Mouse (Mus musculus) ovary, postnatal 36 days (tissue): ENCODE results near the gene Aif1l.

Experiments
- DNase-seq: peaks from one replicate; pipeline ENCODE4 v3.0.0; 2022; ENCODE audit warnings: low spot score, mixed read lengths

Gene Aif1l

GRCm38 (mm10) chr2:31952236-31952635, 2.3 kb downstream of the Aif1l start:
- no peak for DNase-seq

- DNase-seq = no peak
These were observed 2.8 kb downstream of the Aif1l start for GRCm38 (mm10) chr2:31952725-31953124.

- no peak for DNase-seq
These were observed 3.7 kb downstream of the Aif1l start for GRCm38 (mm10) chr2:31953687-31954086.

GRCm38 (mm10) chr2:31954779-31955181, 4.8 kb downstream of the Aif1l start:
- peak; percentile 38 for DNase-seq

- no peak for DNase-seq
These were observed 5.7 kb downstream of the Aif1l start for GRCm38 (mm10) chr2:31955686-31956085.

GRCm38 (mm10) chr2:31957211-31957610, 7.3 kb downstream of the Aif1l start:
- DNase-seq = no peak

- no peak for DNase-seq
These were observed 11.0 kb downstream of the Aif1l start for GRCm38 (mm10) chr2:31960986-31961385.

- no peak for DNase-seq
These were observed 11.9 kb downstream of the Aif1l start for GRCm38 (mm10) chr2:31961791-31962222.

GRCm38 (mm10) chr2:31962501-31963224, 12.7 kb downstream of the Aif1l start:
- DNase-seq = no peak

GRCm38 (mm10) chr2:31963491-31963890, 13.6 kb downstream of the Aif1l start:
- DNase-seq = no peak

GRCm38 (mm10) chr2:31964191-31964590, 14.3 kb downstream of the Aif1l start:
- no peak for DNase-seq

- peak; percentile 33 for DNase-seq
These were observed 15.2 kb downstream of the Aif1l start for GRCm38 (mm10) chr2:31965110-31965509.

GRCm38 (mm10) chr2:31966801-31967200, 16.9 kb downstream of the Aif1l start:
- DNase-seq = no peak

GRCm38 (mm10) chr2:31972589-31972988, 22.6 kb downstream of the Aif1l start:
- no peak for DNase-seq

- peak; percentile 99 for DNase-seq
These were observed 24.3 kb downstream of the Aif1l start, which contains the start of gene Nup214 for GRCm38 (mm10) chr2:31974141-31974808. Nup214 (plus strand) TSS chr2:31974436.

GRCm38 (mm10) chr2:31974809-31975371, 25.0 kb downstream of the Aif1l start:
- DNase-seq = no peak

GRCm38 (mm10) chr2:31987774-31988173, 37.8 kb downstream of the Aif1l start:
- DNase-seq = no peak

GRCm38 (mm10) chr2:31990961-31991360, 41.0 kb downstream of the Aif1l start:
- DNase-seq = no peak

GRCm38 (mm10) chr2:31994896-31995295, 45.0 kb downstream of the Aif1l start:
- no peak for DNase-seq

GRCm38 (mm10) chr2:31996060-31996459, 46.1 kb downstream of the Aif1l start:
- DNase-seq = no peak

- no peak for DNase-seq
These were observed 47.6 kb downstream of the Aif1l start for GRCm38 (mm10) chr2:31997539-31997938.

GRCm38 (mm10) chr2:31998443-31998842, 48.5 kb downstream of the Aif1l start:
- no peak for DNase-seq

- DNase-seq = no peak
These were observed 58.4 kb downstream of the Aif1l start for GRCm38 (mm10) chr2:32008311-32008710.
